Mouse (Mus musculus) monocyte, adult 5-6 weeks (primary cell): ENCODE measurements around the gene Cfap20. TPM values are rescaled to one million over a fixed set of nuclear protein-coding genes. Genes with fewer than 3 reads are reported as not detected.

Experiments
- ATAC-seq: fragments of 153-309, 156-312 bp; replicated peaks from 2 replicates; pipeline ENCODE4 v1.8.0; 2017; ENCODE audit warnings: mild to moderate bottlenecking; ENCODE audit not compliant: low TSS enrichment, insufficient number of reproducible peaks, severe bottlenecking, poor library complexity, low FRiP score
- total RNA-seq: library from RNA; stranded (forward); fragments of 200-1000, 200-491, 200-594 nt; gene quantifications from 3 replicates; pipeline ENCODE4 v1.2.3, GENCODE M21; 2017

The Cfap20 gene
- total RNA-seq, 1 experiment from 2014 or later: 36.3 TPM

DNA sequence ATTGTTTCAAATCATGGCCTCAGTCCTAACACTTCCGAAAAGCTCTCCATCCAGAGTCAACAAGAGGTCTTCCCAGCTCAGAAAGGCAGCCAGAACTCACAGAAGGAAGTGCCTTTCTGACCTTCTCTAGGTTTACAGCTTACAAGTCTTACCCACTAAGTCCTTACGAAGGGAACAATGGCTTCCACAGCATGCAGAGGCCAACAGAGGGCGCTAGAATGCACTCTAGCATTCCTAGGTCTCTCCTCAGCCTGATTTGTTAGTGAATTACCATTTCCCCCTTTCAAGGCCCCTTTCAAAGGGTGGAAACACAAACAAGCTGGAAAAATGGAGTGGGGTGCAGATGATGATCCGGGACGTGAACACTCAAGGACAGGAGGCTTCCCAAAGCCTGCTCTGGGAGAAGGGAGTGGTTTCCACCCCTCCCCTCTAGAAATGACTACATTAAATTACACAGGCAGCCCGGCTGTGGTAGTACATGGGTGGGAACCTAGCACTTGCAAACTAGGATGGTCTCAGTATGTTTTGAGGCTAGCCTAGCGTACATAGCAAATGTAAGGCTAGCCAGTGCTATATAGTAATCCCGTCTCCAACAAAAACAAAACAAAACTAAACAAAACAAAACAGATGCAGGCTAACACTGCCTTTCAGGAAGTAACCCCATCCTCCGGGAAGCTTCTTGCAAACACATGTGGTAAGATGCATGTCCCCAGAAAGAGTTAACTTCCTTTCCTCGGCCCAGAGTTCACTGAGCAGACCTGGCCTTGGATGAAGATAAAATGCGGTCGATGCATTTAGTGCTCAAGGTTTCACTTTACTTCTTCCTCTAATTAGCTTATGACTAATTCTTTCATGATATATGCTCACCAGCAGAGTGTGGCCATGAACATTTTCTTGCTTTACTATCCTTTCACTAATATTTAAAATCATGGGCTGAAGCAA, 6.8 kb downstream of the Cfap20 start:
- peak; percentile 73 for ATAC-seq

- ATAC-seq: no peak
Observed at GRCm38 (mm10) chr8:95426781-95427281, 7.8 kb downstream of the Cfap20 start.

- ATAC-seq: no peak
Observed at GRCm38 (mm10) chr8:95424682-95425081, 10.0 kb downstream of the Cfap20 start.

- no peak for ATAC-seq
Observed at GRCm38 (mm10) chr8:95422193-95422810, 12.4 kb downstream of the Cfap20 start.

GRCm38 (mm10) chr8:95411309-95411972, 23.2 kb downstream of the Cfap20 start:
- ATAC-seq: no peak

DNA sequence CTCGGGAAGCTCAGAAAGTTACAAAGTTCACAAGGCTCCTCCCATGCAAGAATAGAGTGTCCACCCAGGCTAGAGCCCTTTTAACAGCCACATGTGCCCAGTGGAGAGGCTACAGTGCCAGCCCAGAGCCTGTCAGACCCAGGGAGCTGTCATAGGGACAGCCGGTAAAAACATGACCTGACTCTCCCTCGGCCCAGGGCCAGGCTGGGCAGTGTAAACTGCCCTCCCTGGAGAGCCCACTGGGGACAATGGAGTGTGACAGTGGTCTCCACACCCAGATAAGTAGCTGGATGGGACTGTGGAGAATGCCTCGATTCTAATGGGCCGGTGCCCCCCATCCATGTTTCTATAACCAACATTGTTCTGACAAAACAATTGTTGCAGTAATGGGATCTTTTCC, 25.2 kb downstream of the Cfap20 start:
- ATAC-seq: no peak

GRCm38 (mm10) chr8:95401091-95401490, 33.6 kb downstream of the Cfap20 start:
- no peak for ATAC-seq

DNA sequence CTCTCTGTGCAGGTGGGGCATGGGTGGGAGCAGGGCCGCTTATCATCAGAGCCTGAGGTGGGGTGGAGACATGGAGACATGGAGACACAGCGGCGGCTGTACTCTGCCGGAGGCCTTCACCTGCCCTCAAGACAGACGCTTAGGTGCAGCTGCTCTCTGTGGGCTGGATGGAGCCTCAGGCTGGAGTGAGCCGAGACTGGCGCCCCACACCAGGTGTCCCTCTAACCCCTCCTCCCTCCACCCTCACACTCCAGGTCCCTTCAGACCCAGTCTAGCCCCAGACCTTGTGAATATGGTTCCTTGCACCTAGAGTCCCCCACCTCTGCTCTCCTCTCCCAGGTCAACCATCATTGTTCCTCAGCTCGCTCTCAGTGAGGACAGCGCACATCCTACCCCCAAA, 35.5 kb downstream of the Cfap20 start:
- 0 out of 2 replicates have a peak, but pooled peaks have one; percentile 23 for ATAC-seq

DNA sequence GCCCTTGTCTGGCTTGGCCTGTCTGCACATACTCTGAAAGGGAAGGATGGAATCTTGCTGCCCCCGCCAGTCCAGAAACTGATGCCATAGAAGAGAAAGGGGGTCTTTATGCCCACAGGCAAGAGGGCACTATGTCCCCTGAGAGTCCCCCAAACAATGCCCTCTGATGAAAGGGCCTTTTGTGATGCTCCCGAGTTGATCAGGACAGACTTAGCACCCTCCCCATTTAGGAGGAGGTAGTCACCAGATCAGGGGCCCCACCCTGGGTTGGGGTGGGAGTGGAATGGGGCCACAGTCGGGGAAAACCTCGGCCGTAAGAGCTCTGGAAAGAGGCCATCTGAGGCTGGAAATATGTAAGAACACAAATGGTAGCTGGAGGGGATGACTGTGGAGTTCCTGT, 37.5 kb downstream of the Cfap20 start:
- no peak for ATAC-seq

- ATAC-seq: no peak
Observed at GRCm38 (mm10) chr8:95396752-95397151, 37.9 kb downstream of the Cfap20 start.

DNA sequence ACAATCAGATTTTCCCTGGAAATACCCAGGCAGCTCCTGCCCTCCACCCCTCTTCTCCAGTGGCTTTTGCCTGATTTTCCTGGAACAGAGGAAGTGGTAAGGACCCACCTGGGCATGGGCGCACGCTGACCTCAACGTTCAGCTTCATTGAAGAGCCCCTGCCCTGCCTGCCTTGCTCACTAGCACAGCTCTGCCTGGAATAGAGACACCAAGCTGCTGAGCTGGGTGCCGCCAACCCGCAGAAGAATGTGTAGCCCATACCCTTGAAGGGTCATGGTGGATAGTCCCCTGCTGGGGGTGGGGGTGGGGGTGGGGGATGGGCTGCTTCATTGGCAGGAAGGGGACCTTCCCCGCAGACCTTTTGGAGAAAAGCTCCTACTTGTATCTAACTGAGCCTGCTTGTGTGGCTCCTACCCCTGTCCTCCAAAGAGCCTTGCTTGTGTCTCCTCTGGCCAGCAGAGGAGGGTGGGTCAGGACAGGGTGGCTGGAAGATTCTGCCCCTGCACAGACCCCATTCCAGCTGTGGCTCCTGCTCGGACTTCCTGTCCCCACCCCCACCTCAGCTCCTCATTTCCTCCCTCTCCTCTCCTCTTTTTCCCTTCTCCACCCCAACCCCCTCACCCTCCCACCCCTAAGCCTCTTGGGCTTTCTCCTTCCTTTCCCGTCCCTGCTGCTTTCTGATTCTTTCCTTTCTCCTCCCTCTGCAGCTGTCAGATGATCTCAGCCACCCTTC, 39.3 kb downstream of the Cfap20 start:
- ATAC-seq: no peak

GRCm38 (mm10) chr8:95392604-95393003, 42.1 kb downstream of the Cfap20 start:
- ATAC-seq: no peak

DNA sequence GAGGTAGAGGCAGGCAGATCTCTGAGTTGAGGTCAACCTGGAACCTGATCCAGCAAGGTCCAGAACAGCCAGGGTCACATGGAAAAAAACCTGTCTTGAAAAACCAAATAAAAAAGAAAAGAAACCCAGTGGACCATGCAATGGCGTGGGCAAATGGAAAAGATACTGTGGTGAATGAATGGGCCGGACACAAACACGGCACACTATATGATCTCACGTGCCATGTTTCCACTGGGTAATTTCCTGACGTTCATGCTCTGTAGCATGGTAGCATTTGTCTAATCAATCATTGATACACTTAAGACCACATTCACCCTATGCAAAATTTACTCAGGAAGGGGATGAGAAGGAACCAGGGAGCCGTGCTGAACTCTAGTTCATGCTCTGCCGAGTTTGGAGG, 43.6 kb downstream of the Cfap20 start:
- ATAC-seq: no peak

DNA sequence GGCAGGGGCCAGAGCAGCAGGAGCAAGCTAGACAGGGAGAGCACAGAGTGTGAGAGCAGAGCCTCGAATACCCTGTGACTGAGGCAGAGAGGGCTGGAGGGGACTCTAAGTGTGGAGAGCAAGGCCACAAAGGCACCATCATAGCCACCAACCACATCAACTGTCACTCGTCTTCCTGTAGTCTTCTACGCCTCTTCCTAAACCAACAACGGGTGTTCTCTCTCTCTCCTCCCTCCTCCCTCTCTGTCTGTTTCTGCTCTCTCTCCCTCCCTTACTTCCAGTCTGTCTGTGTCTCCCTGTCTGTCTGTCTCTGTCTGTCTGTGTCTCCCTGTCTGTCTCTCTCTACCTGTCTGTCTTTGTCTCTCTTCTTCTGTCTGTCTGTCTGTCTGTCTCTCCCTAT, 44.4 kb downstream of the Cfap20 start:
- no peak for ATAC-seq

DNA sequence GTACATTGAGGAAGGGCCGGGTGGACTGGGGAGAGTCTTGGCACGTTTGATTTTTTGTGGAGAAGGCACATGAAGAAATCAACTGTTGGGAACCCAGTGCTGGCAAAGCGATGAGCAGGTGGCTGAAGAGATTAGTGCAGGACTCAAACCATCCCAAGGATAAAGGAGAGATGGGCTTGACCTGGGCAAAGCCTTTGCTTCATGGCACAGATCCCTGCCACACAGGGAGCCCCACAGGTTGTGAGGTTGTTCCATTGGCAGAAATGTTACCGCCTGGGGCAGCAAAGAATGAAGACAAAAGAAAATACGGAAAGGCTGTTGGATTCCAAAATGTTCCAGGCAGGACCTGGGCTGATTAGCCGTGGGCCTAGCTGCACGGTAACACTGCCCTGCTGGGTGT, 46.7 kb downstream of the Cfap20 start:
- ATAC-seq: no peak

DNA sequence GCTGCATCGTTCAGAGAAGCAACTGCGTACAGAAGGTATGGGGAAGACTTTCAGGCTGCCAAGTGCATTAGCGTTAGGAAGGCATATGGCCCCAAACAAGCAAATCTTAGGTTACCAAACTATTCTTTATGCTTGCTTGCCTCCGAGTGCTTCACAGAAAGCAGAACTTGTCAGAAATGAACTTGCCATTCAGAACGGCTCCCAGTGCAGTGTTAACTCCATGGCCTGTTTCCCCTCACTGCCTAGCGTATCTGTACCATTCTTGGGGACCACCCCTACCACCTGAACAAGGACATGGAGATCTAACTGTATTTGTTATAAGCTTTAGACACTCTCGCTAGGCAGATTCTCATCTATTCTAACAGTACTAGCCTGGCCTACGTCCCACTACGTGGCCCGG, 47.4 kb downstream of the Cfap20 start:
- ATAC-seq: no peak

- ATAC-seq: no peak
Observed at GRCm38 (mm10) chr8:95386037-95386436, 48.6 kb downstream of the Cfap20 start.

GRCm38 (mm10) chr8:95384501-95384900, 50.2 kb downstream of the Cfap20 start:
- no peak for ATAC-seq

DNA sequence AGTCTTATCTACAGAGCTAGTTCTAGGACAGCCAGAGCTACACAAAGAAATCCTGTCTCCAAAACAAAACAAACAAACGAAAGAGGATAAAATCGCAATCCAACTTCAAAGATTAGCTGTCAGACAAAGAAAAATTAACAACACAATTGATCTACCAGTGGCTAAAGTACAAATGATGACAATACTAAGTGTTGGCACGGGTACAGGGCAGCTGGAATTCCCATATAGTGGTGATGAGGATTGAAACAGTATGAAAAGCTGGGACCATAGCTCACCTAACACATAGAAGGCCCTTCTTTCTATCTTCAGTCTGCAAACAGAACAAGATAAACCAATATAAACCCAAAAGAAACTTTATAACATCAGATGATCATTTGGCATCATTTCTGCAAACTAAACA, 53.1 kb downstream of the Cfap20 start:
- no peak for ATAC-seq
